Mouse (Mus musculus): ENCODE results near the gene Tsga10ip. TPM values are rescaled to one million over a fixed set of nuclear protein-coding genes. Genes with fewer than 3 reads are reported as not detected.

The Tsga10ip gene
- total and polyA plus RNA-seq, 3 experiments = 0.87 to 0.89 TPM; not detected in 1

DNA sequence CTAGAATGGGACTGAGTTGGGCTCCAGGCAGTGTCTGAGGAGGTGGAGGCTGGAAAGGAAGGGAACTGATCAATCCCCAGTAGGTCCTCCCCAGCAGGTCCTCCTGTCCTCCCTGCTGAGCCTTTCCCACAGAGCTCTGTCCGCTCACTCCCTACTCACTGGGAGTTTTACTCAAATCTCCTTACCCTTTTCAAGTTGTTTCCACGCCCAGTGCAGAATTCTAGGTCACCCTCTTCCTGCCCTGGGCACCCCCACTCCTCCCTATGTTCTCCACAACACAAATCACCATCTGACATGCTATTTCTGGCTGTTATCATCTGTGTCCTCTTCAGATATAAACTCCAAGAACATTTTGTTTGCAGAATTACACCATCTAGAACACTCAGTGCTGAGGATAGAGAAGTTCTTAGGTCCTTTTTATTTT is 12.2 kb upstream of the Tsga10ip start:
- in situ Hi-C loops (cut with MboI; ENCODE audit: low pct_ligation_motif_present, low pct_unique_long_range_greater_than_20kb, low sequenced_read_pairs) (no loop called here), dilution Hi-C loops (cut with MboI; ENCODE audit: extremely low pct_ligation_motif_present, extremely low pct_unique_long_range_greater_than_20kb, low sequenced_read_pairs) (no loop called here)
- H3K4me2 ChIP-seq (ENCODE audit: insufficient read depth, low read depth, poor library complexity, severe bottlenecking) = no peak overlapping the region
- H3K4me3 ChIP-seq (replicated peaks in 1 of 3; ENCODE audit: low read depth in 2 of 3, low read length in 2 of 3, poor library complexity in 1 of 3) = no peak overlapping the region
- no peak overlapping the region for H3K27ac ChIP-seq (ENCODE audit: insufficient read depth, low read depth)
- no peaks in the 10 kb centered on the region for H3K79me2 ChIP-seq (replicated peaks; ENCODE audit: control insufficient read depth, extremely low read depth, insufficient read depth, poor library complexity, severe bottlenecking)
- 0 out of 4 replicates have a peak, but pooled peaks cover 0 to 3% of the 10 kb centered on the region in 2 experiments for H3K4me1 ChIP-seq (ENCODE audit: control insufficient read depth in 1 of 2, insufficient read depth in 2 of 2)
- TF ChIP-seq CTCF (conservative IDR thresholded peaks at IDR 0.05 in 1 of 2, IDR thresholded peaks at IDR 0.05 in 1 of 2; ENCODE audit: low read depth in 2 of 2, low read length in 2 of 2) (no peak), TBP (conservative IDR thresholded peaks at IDR 0.05; ENCODE audit: low read depth, low read length) (no peak), ZC3H11A (IDR thresholded peaks at IDR 0.05; ENCODE audit: low read depth, low read length) (no peak), TCF12 (IDR thresholded peaks at IDR 0.05; ENCODE audit: low read depth, low read length) (no peak)
- H3K9me3 ChIP-seq (replicated peaks; ENCODE audit: low read length) = no peaks in the 10 kb centered on the region
- H3K27me3 ChIP-seq (replicated peaks) = no peaks in the 10 kb centered on the region
- DNase-seq (ENCODE audit: extremely low read depth) = no peak
- H3K9ac ChIP-seq (ENCODE audit: insufficient read depth, low read depth) = no peak overlapping the region
- H3K36me3 ChIP-seq (replicated peaks in 1 of 2; ENCODE audit: control insufficient read depth in 1 of 2, insufficient read depth in 1 of 2, low read length in 1 of 2) = peaks cover 0 to 19% of the 10 kb centered on the region in 2 experiments

DNA sequence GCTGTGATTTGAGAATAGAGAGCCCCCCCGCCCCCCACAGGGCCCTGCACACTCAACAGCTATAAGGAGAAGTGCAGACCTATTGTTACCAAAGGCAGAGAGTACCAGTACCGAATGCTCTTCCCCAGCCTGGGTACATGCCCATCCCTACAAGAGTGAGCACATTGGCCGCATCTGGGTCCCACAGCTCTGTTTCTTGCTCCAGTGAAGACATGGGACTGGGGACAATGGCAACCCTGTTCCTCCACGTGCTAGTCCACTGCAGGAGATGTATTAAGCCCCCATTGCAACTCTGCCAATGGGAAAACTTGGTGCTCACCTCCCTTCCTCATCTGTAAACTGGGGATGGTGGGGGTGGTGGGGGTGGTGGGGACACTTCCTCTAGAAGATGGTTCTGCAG is 11.5 kb upstream of the Tsga10ip start:
- no peaks in the 10 kb centered on the region for H3K27me3 ChIP-seq (replicated peaks)
- dilution Hi-C loops (cut with MboI; ENCODE audit: extremely low pct_ligation_motif_present, extremely low pct_unique_long_range_greater_than_20kb, low sequenced_read_pairs) = no loop called here
- no peak overlapping the region for H3K9ac ChIP-seq (ENCODE audit: insufficient read depth, low read depth)
- H3K4me2 ChIP-seq (ENCODE audit: insufficient read depth, low read depth, poor library complexity, severe bottlenecking) = no peak overlapping the region
- DNase-seq (ENCODE audit: extremely low read depth) = no peak
- H3K36me3 ChIP-seq (replicated peaks in 1 of 2; ENCODE audit: control insufficient read depth in 1 of 2, insufficient read depth in 1 of 2, low read length in 1 of 2) = peaks cover 0 to 18% of the 10 kb centered on the region in 2 experiments
- no peak overlapping the region for H3K27ac ChIP-seq (ENCODE audit: insufficient read depth, low read depth)
- no peak overlapping the region for H3K4me3 ChIP-seq (replicated peaks in 1 of 3; ENCODE audit: low read depth in 2 of 3, low read length in 2 of 3, poor library complexity in 1 of 3)
- TF ChIP-seq MAX (IDR thresholded peaks at IDR 0.05; ENCODE audit: low read length) (no peak), ZC3H11A (IDR thresholded peaks at IDR 0.05; ENCODE audit: low read depth, low read length) (no peak), JUND (conservative IDR thresholded peaks at IDR 0.05; ENCODE audit: low read depth, low read length) (no peak), NELFE (IDR thresholded peaks at IDR 0.05; ENCODE audit: low read depth, low read length) (no peak), E2F4 (IDR thresholded peaks at IDR 0.05; ENCODE audit: insufficient replicate concordance, low read depth, low read length) (no peak), MXI1 (IDR thresholded peaks at IDR 0.05; ENCODE audit: low read depth, low read length) (no peak), KAT2A (IDR thresholded peaks at IDR 0.05; ENCODE audit: insufficient replicate concordance, low read length) (no peak), RCOR1 (conservative IDR thresholded peaks at IDR 0.05; ENCODE audit: low read depth, low read length) (no peak), EP300 (IDR thresholded peaks at IDR 0.05; ENCODE audit: low read length) (no peak), SIN3A (IDR thresholded peaks at IDR 0.05; ENCODE audit: low read length) (no peak), NRF1 (IDR thresholded peaks at IDR 0.05; ENCODE audit: low read depth, low read length) (no peak), MEF2A (IDR thresholded peaks at IDR 0.05; ENCODE audit: borderline replicate concordance, low read depth, low read length) (no peak), TBP (conservative IDR thresholded peaks at IDR 0.05; ENCODE audit: low read depth, low read length) (no peak), USF2 (conservative IDR thresholded peaks at IDR 0.05; ENCODE audit: low read depth, low read length) (no peak), GABPA (IDR thresholded peaks at IDR 0.05; ENCODE audit: insufficient replicate concordance, low read depth, low read length) (no peak), JUN (IDR thresholded peaks at IDR 0.05; ENCODE audit: insufficient read depth, low read depth, low read length) (no peak), MAZ (IDR thresholded peaks at IDR 0.05; ENCODE audit: low read depth, low read length) (no peak), BHLHE40 (IDR thresholded peaks at IDR 0.05; ENCODE audit: low read depth, low read length) (no peak), SMC3 (IDR thresholded peaks at IDR 0.05; ENCODE audit: low read depth, low read length) (no peak)
- H3K9me3 ChIP-seq (replicated peaks; ENCODE audit: low read length) = no peaks in the 10 kb centered on the region
- no peaks in the 10 kb centered on the region for H3K79me2 ChIP-seq (replicated peaks; ENCODE audit: control insufficient read depth, extremely low read depth, insufficient read depth, poor library complexity, severe bottlenecking)
- in situ Hi-C loops (cut with MboI; ENCODE audit: low pct_ligation_motif_present, low pct_unique_long_range_greater_than_20kb, low sequenced_read_pairs) = no loop called here
- H3K4me1 ChIP-seq (ENCODE audit: control insufficient read depth in 1 of 2, insufficient read depth in 2 of 2) = peaks cover 3 to 6% of the 10 kb centered on the region in 2 experiments; a peak in 2 of 4 replicates

Data from CH12.LX (cell line).